ENCODE assay signal across 9 mouse cellular contexts in the genomic region with DNA sequence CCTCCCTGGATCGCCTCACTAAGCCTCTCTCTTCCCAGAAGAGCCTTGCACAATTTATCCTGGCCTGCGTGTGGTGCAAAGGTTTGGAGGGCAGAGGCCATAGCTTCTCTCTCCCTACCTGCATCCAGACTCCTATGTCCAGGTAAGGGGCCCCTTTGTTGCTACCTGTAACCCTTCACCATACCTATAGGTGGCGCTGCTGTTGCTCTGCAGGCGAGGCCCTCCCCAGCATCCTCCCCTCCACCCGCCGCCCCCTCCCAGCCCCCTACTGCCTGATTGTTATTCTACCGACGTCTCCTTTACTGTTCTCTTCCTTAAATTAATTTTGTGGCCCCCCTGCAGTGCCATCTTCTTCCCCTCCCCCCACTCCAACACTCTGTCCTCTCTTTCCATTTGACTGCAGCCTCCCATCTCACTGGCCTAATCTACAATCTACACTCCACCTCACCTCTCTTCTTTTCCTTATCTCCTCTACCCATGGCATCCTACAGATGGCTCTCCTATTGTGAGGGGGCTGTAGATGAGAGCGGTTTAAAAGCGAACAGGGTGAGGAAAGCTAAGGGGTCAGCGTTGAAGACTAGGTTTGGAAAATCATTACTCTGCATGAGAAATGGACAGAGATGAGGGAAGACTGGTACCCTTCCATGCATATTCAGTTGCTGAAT. TPM values are rescaled to one million over a fixed set of nuclear protein-coding genes. Genes with fewer than 3 reads are reported as not detected.
DNase-seq lines count a peak whose midpoint lies in the region; ATAC-seq and TF ChIP-seq lines count a peak whose summit lies in the region.
"Had no signal": no experiment of that assay in that cellular context is flagged by ENCODE, and none has a peak within 500 bp of the region (broad histone marks: within the 10 kb centered on the region; RNA-seq: fewer than 3 reads in every experiment).

No protein-coding gene starts in this region.

- H3K9ac ChIP-seq in heart, adult 2 months (ENCODE audit: low read depth, low read length): no peak overlapping the region
- H3K9ac ChIP-seq in limb, embryonic 12.5 days (replicated peaks): no peak overlapping the region
- H3K9ac ChIP-seq in neural tube, embryonic 14.5 days (replicated peaks; ENCODE audit: low read depth, low read length): peak overlapping the region; percentile 17; the same call in 1 of the 2 replicates

- intact Hi-C loops in heart, adult 2 months (cut with DNase I): no loop called here

- H3K9me3 ChIP-seq in embryonic facial prominence, embryonic 10.5 days: no peaks in the 10 kb centered on the region
- H3K9me3 ChIP-seq in limb, embryonic 12.5 days: no peaks in the 10 kb centered on the region
- H3K9me3 ChIP-seq in neural tube, embryonic 14.5 days (ENCODE audit: control insufficient read depth, low read length): no peaks in the 10 kb centered on the region

- no peaks in the 10 kb centered on the region for H3K27me3 ChIP-seq in heart, adult 2 months (ENCODE audit: control insufficient read depth, insufficient read depth, low read length)
- no peaks in the 10 kb centered on the region for H3K27me3 ChIP-seq in Patski
- H3K27me3 ChIP-seq in embryonic facial prominence, embryonic 10.5 days (replicated peaks; ENCODE audit: low read depth, poor library complexity, severe bottlenecking): no peaks in the 10 kb centered on the region
- H3K27me3 ChIP-seq in limb, embryonic 12.5 days: no peaks in the 10 kb centered on the region
- H3K27me3 ChIP-seq in neural tube, embryonic 14.5 days (ENCODE audit: control insufficient read depth, insufficient read depth, low read length): no peaks in the 10 kb centered on the region

- no peaks in the 10 kb centered on the region for H3K4me1 ChIP-seq in heart, adult 2 months (ENCODE audit: control insufficient read depth, insufficient read depth, low read length)
- H3K4me1 ChIP-seq in embryonic facial prominence, embryonic 10.5 days: peaks cover 33% of the 10 kb centered on the region
- peaks cover 21% of the 10 kb centered on the region for H3K4me1 ChIP-seq in limb, embryonic 12.5 days (replicated peaks)
- H3K4me1 ChIP-seq in neural tube, embryonic 14.5 days (ENCODE audit: control insufficient read depth, insufficient read depth, low read length): peaks cover 29% of the 10 kb centered on the region

- in situ Hi-C loops in Patski (cut with MboI; ENCODE audit: low pct_unique_long_range_greater_than_20kb): loop anchor here (5.0 kb wide), 1 partner anchor 53 kb away; no protein-coding TSS in a partner anchor

- no peaks in the 10 kb centered on the region for H3K79me2 ChIP-seq in heart, adult 2 months (replicated peaks; ENCODE audit: control insufficient read depth, insufficient read depth, low read length)

- DNase-seq in heart, adult 2 months: no peak
- DNase-seq in heart, adult 11 months: no peak
- no peak for DNase-seq in Patski (ENCODE audit: low read depth, low spot score)
- DNase-seq in embryonic facial prominence, embryonic 10.5 days (ENCODE audit: low spot score): peak; percentile 53
- no peak for DNase-seq in urinary bladder, postnatal 25 days (ENCODE audit: low spot score)
- DNase-seq in left cerebral cortex, adult 9 months (ENCODE audit: low spot score in 2 of 2): no peak

- CTCF ChIA-PET in Patski (lab: Charles Lee): interaction anchor here (0.7 to 8.9 kb wide), 3 partner anchors 18 to 55 kb away, joined by 3 to 79 read pairs (median 10); no protein-coding TSS in a partner anchor

- no peak for TF ChIP-seq POLR2A in heart, adult 2 months (IDR thresholded peaks at IDR 0.05; ENCODE audit: insufficient read depth, low read depth, low read length)

- no peaks in the 10 kb centered on the region for H3K36me3 ChIP-seq in heart, adult 2 months (ENCODE audit: control insufficient read depth, insufficient read depth, low read length)
- H3K36me3 ChIP-seq in embryonic facial prominence, embryonic 10.5 days (replicated peaks): peaks cover 18% of the 10 kb centered on the region
- peaks cover 19% of the 10 kb centered on the region for H3K36me3 ChIP-seq in limb, embryonic 12.5 days
- H3K36me3 ChIP-seq in neural tube, embryonic 14.5 days (ENCODE audit: control insufficient read depth, insufficient read depth, low read length): no peaks in the 10 kb centered on the region

- POLR2A ChIA-PET in Patski (lab: Charles Lee): no interaction called here

- peak; percentile 63 for TF ChIP-seq CTCF in heart, adult 2 months (IDR thresholded peaks at IDR 0.05)
- TF ChIP-seq CTCF in Patski (IDR thresholded peaks at IDR 0.05): peak; percentile 62

- 21% methylated on average over 11 of the region's 11 CpGs for WGBS in heart, adult 2 months
- WGBS in embryonic facial prominence, embryonic 10.5 days: 7% methylated on average over 11 of the region's 11 CpGs
- WGBS in limb, embryonic 12.5 days: 11% methylated on average over 11 of the region's 11 CpGs
- WGBS in neural tube, embryonic 14.5 days: 6% methylated on average over 11 of the region's 11 CpGs

- TF ChIP-seq EP300 in heart, adult 2 months (IDR thresholded peaks at IDR 0.05; ENCODE audit: insufficient read depth, low read depth, low read length): no peak

- H3K4me3 ChIP-seq in heart, adult 2 months: no peak overlapping the region
- peak overlapping the region; percentile 33; the same call in 1 of the 2 replicates for H3K4me3 ChIP-seq in embryonic facial prominence, embryonic 10.5 days
- no peak overlapping the region for H3K4me3 ChIP-seq in limb, embryonic 12.5 days (replicated peaks)
- H3K4me3 ChIP-seq in neural tube, embryonic 14.5 days (ENCODE audit: low read depth, low read length): no peak overlapping the region; the same call in 1 of the 2 replicates

- no peak overlapping the region for H3K27ac ChIP-seq in heart, adult 2 months
- H3K27ac ChIP-seq in embryonic facial prominence, embryonic 10.5 days (replicated peaks): peak overlapping the region; percentile 79
- no peak overlapping the region for H3K27ac ChIP-seq in limb, embryonic 12.5 days
- peak overlapping the region; percentile 85 for H3K27ac ChIP-seq in neural tube, embryonic 14.5 days (ENCODE audit: low read depth, low read length)

- no peak for ATAC-seq in Patski
- ATAC-seq in limb, embryonic 12.5 days (ENCODE audit: insufficient number of reproducible peaks, insufficient read depth, low FRiP score, low TSS enrichment, low read depth): no peak; the same call in 1 of the 2 replicates
- peak; percentile 41 for ATAC-seq in neural tube, embryonic 14.5 days (ENCODE audit: low read depth)

- H3K4me2 ChIP-seq in limb, embryonic 12.5 days: 0 out of 2 replicates have a peak overlapping the region, but pooled peaks have one; percentile 30
- H3K4me2 ChIP-seq in neural tube, embryonic 14.5 days (ENCODE audit: low read depth, low read length): peak overlapping the region; percentile 21; the same call in 1 of the 2 replicates

RNA-seq across cellular contexts. Expression of a gene that starts 13.9 kb away (rescaled TPM):
- total RNA-seq in heart, adult 2 months (2021): 10 to 100 TPM; 25.9 to 28.9 TPM
- polyA plus RNA-seq in heart, adult 2 months (2012; rRNA removed): 10.1 and 19.6 TPM in 2 replicates
- polyA plus RNA-seq in Patski (2021): 43.7 TPM
- 91.1 and 94.2 TPM in 2 replicates for polyA plus RNA-seq in embryonic facial prominence, embryonic 10.5 days (2016; fragmentation: Nextera tagmentation; extraction: Ambion mirVana)
- 84.3 and 85.3 TPM in 2 replicates for polyA plus RNA-seq in limb, embryonic 12.5 days (2016; fragmentation: Nextera tagmentation; extraction: Ambion mirVana)
- 44.9 and 50.9 TPM in 2 replicates for polyA plus RNA-seq in neural tube, embryonic 14.5 days (2014; fragmentation: Nextera tagmentation; extraction: Ambion mirVana)

RNA-seq across cellular contexts. Expression of a gene that starts 34.7 kb away (rescaled TPM):
- 1,000 to 10,000 TPM; 1,935 to 2,240 TPM for total RNA-seq in heart, adult 2 months (2021)
- polyA plus RNA-seq in heart, adult 2 months (2012; rRNA removed): 19.8 and 29.5 TPM in 2 replicates
- polyA plus RNA-seq in Patski (2021): 0.23 TPM
- 1.9 and 8.4 TPM in 2 replicates for polyA plus RNA-seq in embryonic facial prominence, embryonic 10.5 days (2016; fragmentation: Nextera tagmentation; extraction: Ambion mirVana)
- polyA plus RNA-seq in limb, embryonic 12.5 days (2016; fragmentation: Nextera tagmentation; extraction: Ambion mirVana): 9.3 and 10.5 TPM in 2 replicates
- 4.5 and 4.8 TPM in 2 replicates for polyA plus RNA-seq in neural tube, embryonic 14.5 days (2014; fragmentation: Nextera tagmentation; extraction: Ambion mirVana)
- total RNA-seq: hematopoietic stem cell, adult 5-6 weeks had no signal

RNA-seq across cellular contexts. Expression of a gene that starts 52.4 kb away (rescaled TPM):
- not detected for total RNA-seq in heart, adult 2 months (2021)
- polyA plus RNA-seq in heart, adult 2 months (2012; rRNA removed): not detected in 2 replicates
- not detected for polyA plus RNA-seq in Patski (2021)
- not detected in 2 replicates for polyA plus RNA-seq in embryonic facial prominence, embryonic 10.5 days (2016; fragmentation: Nextera tagmentation; extraction: Ambion mirVana)
- polyA plus RNA-seq in limb, embryonic 12.5 days (2016; fragmentation: Nextera tagmentation; extraction: Ambion mirVana): not detected in 2 replicates
- polyA plus RNA-seq in neural tube, embryonic 14.5 days (2014; fragmentation: Nextera tagmentation; extraction: Ambion mirVana): not detected in 2 replicates
- total RNA-seq: hematopoietic stem cell, adult 5-6 weeks had no signal

Comparison
In these comparisons a context has a peak if more than half of its experiments do, and no peak if none do; other contexts are left out.
1. H3K27ac ChIP-seq: peak in embryonic facial prominence, embryonic 10.5 days (single experiment) and neural tube, embryonic 14.5 days (single experiment); none in heart, adult 2 months (single experiment) and limb, embryonic 12.5 days (single experiment).